Comparison of ENCODE assay signal across 8 mouse cellular contexts in the genomic region with DNA sequence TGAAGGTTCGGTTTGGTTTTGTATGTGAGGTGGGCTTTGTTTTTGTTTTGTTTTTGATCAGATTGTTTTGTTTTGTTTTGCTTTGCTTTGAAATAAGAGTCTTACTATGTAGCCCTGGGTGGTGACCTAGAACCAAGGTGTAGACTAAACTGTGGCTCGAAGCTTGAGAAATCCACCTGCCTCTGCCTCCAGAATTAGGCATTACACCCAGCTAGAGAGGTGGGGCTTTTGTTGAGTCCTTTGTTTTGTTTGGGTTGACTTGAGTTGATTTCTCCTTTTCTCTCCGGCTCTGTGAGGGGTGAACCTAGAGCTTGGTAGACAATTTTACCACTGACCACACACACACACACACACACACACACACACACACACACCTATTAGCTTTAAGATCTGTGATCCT. TPM values are rescaled to one million over a fixed set of nuclear protein-coding genes. Genes with fewer than 3 reads are reported as not detected.
DNase-seq lines count a peak whose midpoint lies in the region; ATAC-seq and TF ChIP-seq lines count a peak whose summit lies in the region.

No protein-coding gene starts in this region.

- H3K4me3 ChIP-seq in heart, embryonic 13.5 days = peak overlapping the region; percentile 97
- H3K4me3 ChIP-seq in ES-Bruce4 (ENCODE audit: low read depth, low read length) = no peak overlapping the region
- H3K4me3 ChIP-seq in hindbrain, embryonic 10.5 days = peak overlapping the region; percentile 98
- peak overlapping the region; percentile 98 for H3K4me3 ChIP-seq in midbrain, embryonic 10.5 days

- no peaks in the 10 kb centered on the region for H3K27me3 ChIP-seq in heart, embryonic 13.5 days (replicated peaks)
- H3K27me3 ChIP-seq in ES-Bruce4 (ENCODE audit: control insufficient read depth, insufficient read depth, low read length, poor library complexity, severe bottlenecking) = no peaks in the 10 kb centered on the region
- H3K27me3 ChIP-seq in hindbrain, embryonic 10.5 days (ENCODE audit: insufficient read depth, poor library complexity, severe bottlenecking) = no peaks in the 10 kb centered on the region
- no peaks in the 10 kb centered on the region for H3K27me3 ChIP-seq in midbrain, embryonic 10.5 days (ENCODE audit: low read depth, poor library complexity, severe bottlenecking)

- no peak for DNase-seq in heart, postnatal 14 days
- DNase-seq in hindbrain, embryonic 10.5 days (ENCODE audit: low spot score) = no peak
- DNase-seq in midbrain, embryonic 10.5 days (ENCODE audit: low spot score) = no peak
- no peak for DNase-seq in left cerebral cortex, adult 9 months (ENCODE audit: low spot score in 2 of 2)
- no peak for DNase-seq in left cerebral cortex, postnatal 4 days
- no peak for DNase-seq in thymus, postnatal 36 days

- no peaks in the 10 kb centered on the region for H3K9me3 ChIP-seq in heart, embryonic 13.5 days
- H3K9me3 ChIP-seq in ES-Bruce4 (replicated peaks; ENCODE audit: control insufficient read depth, insufficient read depth, low read length, poor library complexity, severe bottlenecking) = no peaks in the 10 kb centered on the region
- H3K9me3 ChIP-seq in hindbrain, embryonic 10.5 days = no peaks in the 10 kb centered on the region
- no peaks in the 10 kb centered on the region for H3K9me3 ChIP-seq in midbrain, embryonic 10.5 days (replicated peaks)

- no peak overlapping the region for H3K27ac ChIP-seq in heart, embryonic 13.5 days (replicated peaks)
- H3K27ac ChIP-seq in ES-Bruce4 (ENCODE audit: insufficient read depth, low read length) = peak overlapping the region; percentile 72
- peak overlapping the region; percentile 99 for H3K27ac ChIP-seq in hindbrain, embryonic 10.5 days
- H3K27ac ChIP-seq in midbrain, embryonic 10.5 days (replicated peaks) = peak overlapping the region; percentile 99

- no peak for TF ChIP-seq CTCF in ES-Bruce4 (IDR thresholded peaks at IDR 0.05; ENCODE audit: low read depth, low read length)

- H3K4me2 ChIP-seq in heart, embryonic 13.5 days = peak overlapping the region; percentile 84

- intact Hi-C loops in heart, postnatal 14 days (cut with DNase I) = no loop called here
- intact Hi-C loops in left cerebral cortex, postnatal 4 days (cut with DNase I) = no loop called here

- no peak for ATAC-seq in heart, embryonic 13.5 days (ENCODE audit: extremely low read depth, insufficient number of reproducible peaks, low FRiP score, low TSS enrichment)

- 64% methylated on average over 3 of the region's 3 CpGs for WGBS in heart, embryonic 13.5 days
- 80% methylated on average over 3 of the region's 3 CpGs for WGBS in hindbrain, embryonic 10.5 days
- 78% methylated on average over 3 of the region's 3 CpGs for WGBS in midbrain, embryonic 10.5 days

- H3K4me1 ChIP-seq in heart, embryonic 13.5 days = peaks cover 26% of the 10 kb centered on the region
- no peaks in the 10 kb centered on the region for H3K4me1 ChIP-seq in ES-Bruce4 (ENCODE audit: control insufficient read depth, insufficient read depth, low read length)
- H3K4me1 ChIP-seq in hindbrain, embryonic 10.5 days (replicated peaks) = peaks cover 18% of the 10 kb centered on the region
- H3K4me1 ChIP-seq in midbrain, embryonic 10.5 days = peaks cover 23% of the 10 kb centered on the region

- TF ChIP-seq POLR2A in ES-Bruce4 (IDR thresholded peaks at IDR 0.05; ENCODE audit: insufficient read depth, low read length) = no peak

- H3K9ac ChIP-seq in heart, embryonic 13.5 days = peak overlapping the region; percentile 99
- H3K9ac ChIP-seq in ES-Bruce4 (ENCODE audit: low read depth, poor library complexity, severe bottlenecking) = peak overlapping the region; percentile 100; the same call in 1 of the 2 replicates

- TF ChIP-seq EP300 in ES-Bruce4 (IDR thresholded peaks at IDR 0.05; ENCODE audit: insufficient read depth, low read depth, low read length) = no peak

- H3K36me3 ChIP-seq in heart, embryonic 13.5 days = peaks cover 3% of the 10 kb centered on the region; the same call in 1 of the 2 replicates
- peaks cover 16% of the 10 kb centered on the region for H3K36me3 ChIP-seq in ES-Bruce4 (ENCODE audit: control insufficient read depth, insufficient read depth, low read length, poor library complexity, severe bottlenecking)
- H3K36me3 ChIP-seq in hindbrain, embryonic 10.5 days = peaks cover 9% of the 10 kb centered on the region; the same call in 1 of the 2 replicates
- peaks cover 11% of the 10 kb centered on the region for H3K36me3 ChIP-seq in midbrain, embryonic 10.5 days

RNA-seq across cellular contexts. Expression of a gene that starts 0.7 kb away (rescaled TPM):
- 52.1 and 52.4 TPM in 2 replicates for polyA plus RNA-seq in heart, embryonic 13.5 days (2015; fragmentation: Nextera tagmentation; extraction: Ambion mirVana)
- 100 to 1,000 TPM; 195 to 201 TPM for total RNA-seq in heart, postnatal 14 days (2021)
- 665 and 675 TPM in 2 replicates for polyA plus RNA-seq in ES-Bruce4 (2011; ENCODE audit: insufficient read depth, insufficient read length, low read depth, missing spikeins)
- polyA plus RNA-seq in hindbrain, embryonic 10.5 days (2016; fragmentation: Nextera tagmentation; extraction: Ambion mirVana) = 68.1 and 80.0 TPM in 2 replicates
- polyA plus RNA-seq in midbrain, embryonic 10.5 days (2016; fragmentation: Nextera tagmentation; extraction: Ambion mirVana) = 70.3 and 86.5 TPM in 2 replicates
- 100 to 1,000 TPM; 218 to 235 TPM for total RNA-seq in left cerebral cortex, postnatal 4 days (2021)

RNA-seq across cellular contexts. Expression of a gene that starts 1.4 kb away (rescaled TPM):
- polyA plus RNA-seq in heart, embryonic 13.5 days (2015; fragmentation: Nextera tagmentation; extraction: Ambion mirVana) = 6.5 and 8.9 TPM in 2 replicates
- total RNA-seq in heart, postnatal 14 days (2021) = 1 to 10 TPM; 1.2 to 1.8 TPM
- 11.1 and 13.5 TPM in 2 replicates for polyA plus RNA-seq in ES-Bruce4 (2011; ENCODE audit: insufficient read depth, insufficient read length, low read depth, missing spikeins)
- 10.8 and 14.5 TPM in 2 replicates for polyA plus RNA-seq in hindbrain, embryonic 10.5 days (2016; fragmentation: Nextera tagmentation; extraction: Ambion mirVana)
- polyA plus RNA-seq in midbrain, embryonic 10.5 days (2016; fragmentation: Nextera tagmentation; extraction: Ambion mirVana) = 9.8 and 10.9 TPM in 2 replicates
- total RNA-seq in left cerebral cortex, postnatal 4 days (2021) = 1 to 10 TPM in 1 of 2 experiments, under 1 TPM in 1; 0.99 to 1.2 TPM
